Mouse (Mus musculus) stomach, embryonic 14.5 days (tissue): ENCODE results near the gene Scand1. TPM values are rescaled to one million over a fixed set of nuclear protein-coding genes. Genes with fewer than 3 reads are reported as not detected.

Source experiments
- ATAC-seq: fragments of 200-750 bp; cut with Nextera tagmentation; 2 replicates; pipeline ENCODE4 v1.8.0; 2017; ENCODE audit warnings: low read depth, moderate TSS enrichment; ENCODE audit not compliant: insufficient number of reproducible peaks, insufficient read depth, low FRiP score
- H3K27ac ChIP-seq: fragments of 300-500 bp; sonication (generic); 2 replicates; pipeline ENCODE4 v1.5.1; 2014; ENCODE audit warnings: mild to moderate bottlenecking, low read length, moderate library complexity, mixed read lengths
- H3K27me3 ChIP-seq: fragments of 300-500 bp; sonication (generic); 2 replicates; pipeline ENCODE4 v1.6.1; 2014; ENCODE audit warnings: low read length, control low read depth, mixed read lengths; ENCODE audit not compliant: control insufficient read depth, insufficient read depth
- H3K36me3 ChIP-seq: fragments of 300-500 bp; sonication (generic); 2 replicates; pipeline ENCODE4 v1.6.1; 2014; ENCODE audit warnings: mild to moderate bottlenecking, control low read depth, low read length, moderate library complexity, mixed read lengths; ENCODE audit not compliant: control insufficient read depth, insufficient read depth
- H3K4me1 ChIP-seq: fragments of 300-500 bp; sonication (generic); 2 replicates; pipeline ENCODE4 v1.6.1; 2014; ENCODE audit warnings: low read length, control low read depth, mixed read lengths; ENCODE audit not compliant: control insufficient read depth, insufficient read depth
- H3K4me2 ChIP-seq: fragments of 300-500 bp; sonication (generic); replicated peaks from 2 replicates; pipeline ENCODE4 v1.6.1; 2014; ENCODE audit warnings: low read depth, low read length, control low read depth
- H3K4me3 ChIP-seq: fragments of 300-500 bp; sonication (generic); 2 replicates; pipeline ENCODE4 v1.5.1; 2014; ENCODE audit warnings: low read depth, low read length, control low read depth
- H3K9ac ChIP-seq: fragments of 300-500 bp; sonication (generic); replicated peaks from 2 replicates; pipeline ENCODE4 v1.6.1; 2014; ENCODE audit warnings: low read depth, mild to moderate bottlenecking, control low read depth, low read length, moderate library complexity, mixed read lengths
- H3K9me3 ChIP-seq: fragments of 300-500 bp; sonication (generic); 2 replicates; pipeline ENCODE4 v1.6.1; 2016; ENCODE audit warnings: low read depth, low read length, control low read depth; ENCODE audit not compliant: control insufficient read depth
- WGBS: fragments of 180-500 bp; shearing (Covaris S2); extraction: QIAGEN DNeasy Blood & Tissue Kit; methylation state at CpG from one replicate; pipeline ENCODE4 v1.1.7; 2014; 5-methylcytosine and 5-hydroxymethylcytosine counted together
- polyA plus RNA-seq: library from polyadenylated mRNA; unstranded; fragments of >200 nt; fragmentation: Nextera tagmentation; extraction: Ambion mirVana; gene quantifications from 2 replicates; pipeline ENCODE4 v1.2.1, GENCODE M21; 2014

The Scand1 gene
- polyA plus RNA-seq, 1 experiment from 2014 or later, result 62.5 TPM

- H3K27me3 ChIP-seq, result no peaks in the 10 kb centered on the region
- peak overlapping the region; percentile 86 for H3K9ac ChIP-seq
- WGBS, result under 1% methylated on average over 53 of the region's 53 CpGs
- H3K27ac ChIP-seq, result peak overlapping the region; percentile 91
- H3K4me2 ChIP-seq, result peak overlapping the region; percentile 75
- H3K4me3 ChIP-seq, result peak overlapping the region; percentile 69
- no peaks in the 10 kb centered on the region; the same call in 1 of the 2 replicates for H3K36me3 ChIP-seq
- ATAC-seq, result peak; percentile 50; the same call in 1 of the 2 replicates
- H3K9me3 ChIP-seq, result no peaks in the 10 kb centered on the region; the same call in 1 of the 2 replicates
- H3K4me1 ChIP-seq, result no peaks in the 10 kb centered on the region
Observed at GRCm38 (mm10) chr2:156311841-156312291, 638 bp downstream of the Scand1 start.

GRCm38 (mm10) chr2:156311441-156311840, 1.1 kb downstream of the Scand1 start:
- no peaks in the 10 kb centered on the region for H3K27me3 ChIP-seq
- H3K27ac ChIP-seq, result peak overlapping the region; percentile 34; the same call in 1 of the 2 replicates
- no peaks in the 10 kb centered on the region; the same call in 1 of the 2 replicates for H3K36me3 ChIP-seq
- H3K9me3 ChIP-seq, result no peaks in the 10 kb centered on the region; the same call in 1 of the 2 replicates
- H3K4me2 ChIP-seq, result peak overlapping the region; percentile 75
- 24% methylated on average over 8 of the region's 8 CpGs for WGBS
- ATAC-seq, result no peak
- H3K9ac ChIP-seq, result peak overlapping the region; percentile 86
- no peaks in the 10 kb centered on the region for H3K4me1 ChIP-seq
- H3K4me3 ChIP-seq, result peak overlapping the region; percentile 69

DNA sequence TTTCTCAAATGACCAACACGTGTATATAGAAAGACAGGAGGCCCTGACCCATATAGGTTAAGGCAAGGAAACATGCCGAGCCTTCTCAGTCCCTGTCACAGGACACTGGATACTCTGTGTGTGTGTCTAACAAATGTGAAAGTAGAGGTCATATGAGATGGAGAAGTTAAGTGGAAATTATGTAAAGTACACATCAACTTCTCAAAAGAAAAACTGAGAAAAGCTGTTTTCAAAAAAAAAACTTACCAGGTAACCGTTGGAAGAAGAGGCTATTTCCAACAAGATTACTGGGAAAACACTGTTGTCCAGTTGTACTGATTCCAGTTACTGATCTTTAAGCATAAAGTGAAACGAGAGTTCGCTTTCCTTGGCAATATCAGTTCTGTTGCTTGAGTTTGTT, 1.6 kb downstream of the Scand1 start:
- Histone ChIP-seq H3K4me2 (peak overlapping the region; percentile 75; the same call in 1 of the 2 replicates), H3K27ac (no peak overlapping the region), H3K4me3 (no peak overlapping the region), H3K4me1 (no peaks in the 10 kb centered on the region), H3K27me3 (no peaks in the 10 kb centered on the region), H3K9ac (no peak overlapping the region), H3K9me3 (no peaks in the 10 kb centered on the region; the same call in 1 of the 2 replicates), H3K36me3 (no peaks in the 10 kb centered on the region; the same call in 1 of the 2 replicates)
- 93% methylated on average over 5 of the region's 5 CpGs for WGBS
- no peak for ATAC-seq

DNA sequence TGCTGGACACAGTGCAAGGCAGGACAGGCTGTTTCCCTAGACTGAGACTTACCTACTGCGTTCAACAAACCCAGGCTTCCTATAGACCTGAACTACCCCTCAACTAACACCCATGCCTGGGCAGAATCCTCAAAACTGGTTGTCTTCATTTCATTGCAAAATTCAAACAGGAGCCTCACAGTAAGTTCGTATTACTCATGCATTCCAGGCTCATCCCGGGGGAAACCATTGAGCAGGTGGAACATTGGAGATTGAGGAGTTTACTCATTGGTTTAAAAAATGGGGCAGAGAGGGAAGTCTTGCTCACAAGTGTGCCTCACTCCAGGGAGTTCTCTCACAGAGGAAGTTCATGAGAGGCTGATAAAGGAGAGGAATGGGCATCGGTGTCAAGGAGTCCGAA, 2.0 kb downstream of the Scand1 start:
- no peak overlapping the region for H3K4me3 ChIP-seq
- ATAC-seq, result no peak
- no peak overlapping the region for H3K27ac ChIP-seq
- no peak overlapping the region for H3K4me2 ChIP-seq
- 95% methylated on average over 5 of the region's 5 CpGs for WGBS
- H3K4me1 ChIP-seq, result no peaks in the 10 kb centered on the region
- H3K36me3 ChIP-seq, result no peaks in the 10 kb centered on the region; the same call in 1 of the 2 replicates
- no peaks in the 10 kb centered on the region; the same call in 1 of the 2 replicates for H3K9me3 ChIP-seq
- H3K9ac ChIP-seq, result no peak overlapping the region
- no peaks in the 10 kb centered on the region for H3K27me3 ChIP-seq

- no peaks in the 10 kb centered on the region for H3K4me1 ChIP-seq
- no peaks in the 10 kb centered on the region for H3K27me3 ChIP-seq
- no peak overlapping the region for H3K27ac ChIP-seq
- 95% methylated on average over 5 of the region's 5 CpGs for WGBS
- H3K4me2 ChIP-seq, result no peak overlapping the region
- H3K36me3 ChIP-seq, result peaks cover under 1% of the 10 kb centered on the region
- no peaks in the 10 kb centered on the region; the same call in 1 of the 2 replicates for H3K9me3 ChIP-seq
- H3K9ac ChIP-seq, result no peak overlapping the region
- H3K4me3 ChIP-seq, result no peak overlapping the region
- no peak for ATAC-seq
Observed at GRCm38 (mm10) chr2:156309948-156310347, 2.6 kb downstream of the Scand1 start.

GRCm38 (mm10) chr2:156307261-156307660, 5.2 kb downstream of the Scand1 start:
- 62% methylated on average over 5 of the region's 5 CpGs for WGBS
- ATAC-seq, result no peak
- H3K4me2 ChIP-seq, result no peak overlapping the region
- no peak overlapping the region for H3K27ac ChIP-seq
- H3K9me3 ChIP-seq, result no peaks in the 10 kb centered on the region
- H3K4me3 ChIP-seq, result no peak overlapping the region
- no peaks in the 10 kb centered on the region for H3K27me3 ChIP-seq
- no peak overlapping the region for H3K9ac ChIP-seq
- peaks cover 20% of the 10 kb centered on the region for H3K36me3 ChIP-seq
- no peaks in the 10 kb centered on the region for H3K4me1 ChIP-seq

- Histone ChIP-seq H3K9ac (no peak overlapping the region), H3K27ac (no peak overlapping the region), H3K4me3 (no peak overlapping the region), H3K36me3 (peaks cover 31% of the 10 kb centered on the region), H3K4me1 (no peaks in the 10 kb centered on the region), H3K9me3 (no peaks in the 10 kb centered on the region), H3K4me2 (no peak overlapping the region), H3K27me3 (no peaks in the 10 kb centered on the region)
- 81% methylated on average over 2 of the region's 2 CpGs for WGBS
- no peak for ATAC-seq
Observed at GRCm38 (mm10) chr2:156305818-156306217, 6.7 kb downstream of the Scand1 start.

GRCm38 (mm10) chr2:156304351-156304750, 8.2 kb downstream of the Scand1 start:
- H3K4me1 ChIP-seq, result no peaks in the 10 kb centered on the region
- no peaks in the 10 kb centered on the region for H3K9me3 ChIP-seq
- H3K4me3 ChIP-seq, result no peak overlapping the region
- H3K27me3 ChIP-seq, result no peaks in the 10 kb centered on the region
- no peak for ATAC-seq
- H3K27ac ChIP-seq, result no peak overlapping the region
- peaks cover 36% of the 10 kb centered on the region for H3K36me3 ChIP-seq
- no peak overlapping the region for H3K4me2 ChIP-seq
- no peak overlapping the region for H3K9ac ChIP-seq
- WGBS, result 91% methylated on average over 4 of the region's 4 CpGs

GRCm38 (mm10) chr2:156302063-156302462, 10.4 kb downstream of the Scand1 start:
- H3K4me3 ChIP-seq, result no peak overlapping the region
- H3K36me3 ChIP-seq, result peaks cover 45% of the 10 kb centered on the region
- no peaks in the 10 kb centered on the region for H3K9me3 ChIP-seq
- no peaks in the 10 kb centered on the region for H3K27me3 ChIP-seq
- 80% methylated on average over 4 of the region's 4 CpGs for WGBS
- no peak overlapping the region for H3K27ac ChIP-seq
- no peak for ATAC-seq
- H3K9ac ChIP-seq, result no peak overlapping the region
- H3K4me1 ChIP-seq, result 0 out of 2 replicates have a peak, but pooled peaks cover 7% of the 10 kb centered on the region
- H3K4me2 ChIP-seq, result no peak overlapping the region
